Mouse (Mus musculus) forebrain, postnatal 0 days (tissue): Measurements from ENCODE around the gene Ttc39b. TPM values are rescaled to one million over a fixed set of nuclear protein-coding genes. Genes with fewer than 3 reads are reported as not detected.
A peak's percentile ranks its signal among the peaks of the same experiment; 100 is the strongest.

Experiments used
- ATAC-seq: fragments of 200-750 bp; cut with Nextera tagmentation; 2 replicates; pipeline ENCODE4 v1.8.0; 2017; ENCODE audit warnings: mild to moderate bottlenecking, moderate library complexity
- DNase-seq: peaks from one replicate; pipeline ENCODE4 v3.0.0-alpha.2; 2015
- H3K27ac ChIP-seq: fragments of 300-500 bp; sonication (generic); 2 replicates; pipeline ENCODE4 v1.5.1; 2014; ENCODE audit warnings: low read depth, mild to moderate bottlenecking, antibody characterized with exemption, low read length, moderate library complexity, mixed read lengths
- H3K27me3 ChIP-seq: fragments of 300-500 bp; sonication (generic); 2 replicates; pipeline ENCODE4 v1.6.1; 2014; ENCODE audit warnings: mild to moderate bottlenecking, low read length, mixed read lengths; ENCODE audit not compliant: insufficient read depth
- H3K36me3 ChIP-seq: fragments of 300-500 bp; sonication (generic); 2 replicates; pipeline ENCODE4 v1.6.1; 2014; ENCODE audit warnings: mild to moderate bottlenecking, moderate library complexity; ENCODE audit not compliant: insufficient read depth
- H3K4me1 ChIP-seq: fragments of 300-500 bp; sonication (generic); 2 replicates; pipeline ENCODE4 v1.6.1; 2014; ENCODE audit warnings: antibody characterized with exemption; ENCODE audit not compliant: insufficient read depth
- H3K4me2 ChIP-seq: fragments of 300-500 bp; sonication (generic); 2 replicates; pipeline ENCODE4 v1.6.1; 2014; ENCODE audit warnings: low read depth, mild to moderate bottlenecking, moderate library complexity
- H3K4me3 ChIP-seq: fragments of 300-500 bp; sonication (generic); 2 replicates; pipeline ENCODE4 v1.5.1; 2014; ENCODE audit warnings: low read depth, low read length, mixed read lengths
- H3K9ac ChIP-seq: fragments of 300-500 bp; sonication (generic); 2 replicates; pipeline ENCODE4 v1.6.1; 2014; ENCODE audit warnings: mild to moderate bottlenecking
- H3K9me3 ChIP-seq: fragments of 300-500 bp; sonication (generic); 2 replicates; pipeline ENCODE4 v1.6.1; 2016; ENCODE audit warnings: low read length
- CTCF ChIP-seq: sonication (generic); IDR thresholded peaks from 2 replicates; pipeline ENCODE4 v1.5.1; 2016; ENCODE audit warnings: antibody characterized with exemption, control low read depth, low read depth
- WGBS: fragments of 180-500 bp; shearing (Covaris S2); extraction: QIAGEN DNeasy Blood & Tissue Kit; methylation state at CpG from one replicate; pipeline ENCODE4 v1.1.7; 2014; 5-methylcytosine and 5-hydroxymethylcytosine counted together
- polyA plus RNA-seq: library from polyadenylated mRNA; unstranded; fragments of >200 nt; fragmentation: Nextera tagmentation; extraction: Ambion mirVana; gene quantifications from 2 replicates; pipeline ENCODE4 v1.2.1, GENCODE M21; 2015
- total RNA-seq: library from RNA; depleted of rRNA; stranded (reverse); fragments of >200 nt; gene quantifications from 2 replicates; pipeline ENCODE4 v1.2.3, GENCODE M21; 2014

Gene Ttc39b
- total and polyA plus RNA-seq, 2 experiments from 2014 or later, result 4.6 to 20.3 TPM

DNA sequence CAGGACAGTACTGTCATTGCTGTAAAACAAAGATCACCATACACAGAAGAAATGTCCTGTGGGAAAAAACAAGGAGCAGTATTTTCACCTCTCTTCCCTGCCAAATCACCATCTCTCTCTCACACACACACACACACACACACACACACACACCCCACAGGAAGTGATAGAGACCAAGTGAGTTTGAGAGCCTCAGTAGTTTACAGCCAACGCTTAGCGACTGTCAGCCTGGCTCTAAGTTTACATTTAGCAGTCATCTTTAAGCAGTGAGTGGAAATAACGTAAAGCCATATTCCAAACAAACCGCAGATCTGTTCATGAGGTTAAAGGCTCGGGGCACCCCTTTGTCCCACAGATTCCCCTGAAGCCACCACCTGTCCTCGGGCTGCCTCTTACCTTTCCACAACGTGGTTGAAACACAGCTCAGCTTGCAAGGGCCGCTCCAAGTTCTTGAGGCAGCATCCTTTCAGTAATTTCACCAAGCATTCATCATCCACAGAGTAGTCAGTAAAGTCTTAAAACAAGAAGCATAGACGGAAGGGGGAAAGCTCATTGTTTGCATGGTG is 91.7 kb downstream of the Ttc39b start:
- Histone ChIP-seq H3K27ac (peak overlapping the region; percentile 83), H3K4me3 (no peak overlapping the region), H3K27me3 (no peaks in the 10 kb centered on the region), H3K4me1 (0 out of 2 replicates have a peak, but pooled peaks cover 3% of the 10 kb centered on the region), H3K9ac (no peak overlapping the region), H3K4me2 (peak overlapping the region; percentile 40), H3K9me3 (no peaks in the 10 kb centered on the region), H3K36me3 (peaks cover 8% of the 10 kb centered on the region; the same call in 1 of the 2 replicates)
- no peak for TF ChIP-seq CTCF
- no peak for ATAC-seq
- 68% methylated on average over 9 of the region's 9 CpGs for WGBS
- no peak for DNase-seq

GRCm38 (mm10) chr4:83228664-83229283 is 95.3 kb downstream of the Ttc39b start:
- WGBS, result 81% methylated on average over 9 of the region's 9 CpGs
- H3K4me2 ChIP-seq, result no peak overlapping the region
- H3K9me3 ChIP-seq, result no peaks in the 10 kb centered on the region
- no peak overlapping the region for H3K4me3 ChIP-seq
- no peak overlapping the region for H3K27ac ChIP-seq
- 0 out of 2 replicates have a peak, but pooled peaks cover 3% of the 10 kb centered on the region for H3K4me1 ChIP-seq
- 0 out of 2 replicates have a peak, but pooled peaks cover 4% of the 10 kb centered on the region for H3K36me3 ChIP-seq
- H3K9ac ChIP-seq, result no peak overlapping the region
- H3K27me3 ChIP-seq, result no peaks in the 10 kb centered on the region
- DNase-seq, result no peak
- ATAC-seq, result no peak
- no peak for TF ChIP-seq CTCF

GRCm38 (mm10) chr4:83228073-83228472 is 96.0 kb downstream of the Ttc39b start:
- TF ChIP-seq CTCF, result no peak
- 68% methylated on average over 10 of the region's 10 CpGs for WGBS
- Histone ChIP-seq H3K27ac (no peak overlapping the region), H3K4me2 (no peak overlapping the region), H3K4me1 (0 out of 2 replicates have a peak, but pooled peaks cover 3% of the 10 kb centered on the region), H3K36me3 (0 out of 2 replicates have a peak, but pooled peaks cover 4% of the 10 kb centered on the region), H3K4me3 (no peak overlapping the region), H3K9ac (no peak overlapping the region), H3K27me3 (no peaks in the 10 kb centered on the region), H3K9me3 (no peaks in the 10 kb centered on the region)
- ATAC-seq (peak; percentile 40), DNase-seq (no peak)

DNA sequence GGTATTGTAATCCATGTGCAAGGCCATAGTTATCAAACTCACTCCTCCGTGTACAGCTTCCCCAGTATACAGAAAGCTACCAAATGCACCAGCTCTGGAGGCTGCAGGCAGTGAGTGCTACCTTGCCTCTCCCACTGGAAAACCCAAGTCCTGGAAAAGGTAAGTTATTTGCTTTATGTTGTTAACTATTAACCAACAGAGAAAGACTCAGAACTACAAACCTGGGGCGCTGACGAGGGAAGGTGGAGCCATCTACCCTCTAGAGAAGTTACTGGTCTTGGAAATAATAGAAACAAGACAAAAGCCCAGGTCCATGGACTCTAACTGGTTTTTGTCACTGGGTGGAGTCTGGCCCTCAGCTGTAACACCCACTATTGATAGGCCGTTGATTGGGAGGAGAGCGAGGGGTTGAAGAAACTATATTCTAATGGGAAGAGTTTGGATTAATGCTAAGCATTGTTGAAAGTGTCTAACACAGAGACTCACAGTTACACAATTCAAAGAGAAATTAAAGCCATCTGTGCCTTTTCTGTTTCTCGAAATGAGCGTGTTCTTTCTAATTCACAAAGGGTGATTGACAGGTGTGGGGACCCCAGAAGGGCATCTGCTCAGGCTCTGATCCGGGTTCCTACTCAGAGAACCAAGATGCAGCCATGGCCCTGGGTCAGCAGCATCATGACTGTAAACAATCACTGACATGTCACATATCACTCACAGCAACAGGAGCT is 98.3 kb downstream of the Ttc39b start:
- WGBS, result 49% methylated on average over 8 of the region's 8 CpGs
- 0 out of 2 replicates have a peak, but pooled peaks cover 3% of the 10 kb centered on the region for H3K4me1 ChIP-seq

DNA sequence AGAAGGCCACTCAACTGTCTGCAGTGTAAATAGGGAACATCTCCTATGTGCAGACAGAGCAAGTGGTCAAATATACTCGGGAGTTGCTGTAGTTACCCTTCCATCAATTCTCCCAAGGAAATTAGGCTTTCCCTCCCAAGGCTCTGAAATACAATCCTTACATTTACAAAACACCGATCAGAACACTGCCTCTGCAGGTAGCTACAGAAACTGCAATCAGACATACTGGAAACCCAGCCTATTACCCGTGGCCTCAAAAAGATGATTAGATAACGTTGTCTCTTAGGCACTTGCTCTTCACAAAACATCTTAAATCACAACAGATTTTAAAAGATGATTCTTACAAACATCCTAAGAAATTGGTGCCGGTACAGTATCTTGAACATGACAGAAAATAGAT is 99.8 kb downstream of the Ttc39b start:
- no peaks in the 10 kb centered on the region for H3K27me3 ChIP-seq
- H3K36me3 ChIP-seq, result no peaks in the 10 kb centered on the region
- no peak overlapping the region for H3K4me3 ChIP-seq
- H3K9me3 ChIP-seq, result no peaks in the 10 kb centered on the region
- no peak for ATAC-seq
- H3K9ac ChIP-seq, result no peak overlapping the region
- DNase-seq, result no peak
- peak; percentile 54 for TF ChIP-seq CTCF
- H3K4me1 ChIP-seq, result no peaks in the 10 kb centered on the region
- WGBS, result 36% methylated on average over 5 of the region's 5 CpGs
- H3K27ac ChIP-seq, result no peak overlapping the region
- no peak overlapping the region for H3K4me2 ChIP-seq

More for the DNA sequence above, 98.3 kb downstream of the Ttc39b start:
- Histone ChIP-seq H3K4me3 (no peak overlapping the region), H3K27ac (no peak overlapping the region; the same call in 1 of the 2 replicates), H3K36me3 (0 out of 2 replicates have a peak, but pooled peaks cover 4% of the 10 kb centered on the region), H3K9me3 (no peaks in the 10 kb centered on the region), H3K27me3 (no peaks in the 10 kb centered on the region), H3K4me2 (no peak overlapping the region), H3K9ac (no peak overlapping the region)
- DNase-seq, result no peak
- TF ChIP-seq CTCF, result no peak
- no peak for ATAC-seq

- ATAC-seq, result no peak
- 81% methylated on average over 5 of the region's 5 CpGs for WGBS
- Histone ChIP-seq H3K4me2 (no peak overlapping the region), H3K4me1 (no peaks in the 10 kb centered on the region), H3K4me3 (no peak overlapping the region), H3K9me3 (no peaks in the 10 kb centered on the region), H3K9ac (no peak overlapping the region), H3K36me3 (no peaks in the 10 kb centered on the region), H3K27ac (no peak overlapping the region), H3K27me3 (no peaks in the 10 kb centered on the region)
- no peak for DNase-seq
- TF ChIP-seq CTCF, result no peak
These were observed 100.9 kb downstream of the Ttc39b start for GRCm38 (mm10) chr4:83223197-83223596.
